Mouse (Mus musculus) frontal cortex, postnatal 10 days (tissue): ENCODE measurements at regions not wholly inside any gene's neighbourhood (a gene's known extent, or its start where the extent isn't known, plus 50 kb on each side); places are given as distances from the start of the nearest gene placed in this dataset.

Source experiments
- DNase-seq, 2 experiments: peaks; one replicate each; pipeline ENCODE4 v3.0.0; 2022; ENCODE audit warnings: low spot score in 2 of 2, mixed read lengths in 1 of 2

DNA sequence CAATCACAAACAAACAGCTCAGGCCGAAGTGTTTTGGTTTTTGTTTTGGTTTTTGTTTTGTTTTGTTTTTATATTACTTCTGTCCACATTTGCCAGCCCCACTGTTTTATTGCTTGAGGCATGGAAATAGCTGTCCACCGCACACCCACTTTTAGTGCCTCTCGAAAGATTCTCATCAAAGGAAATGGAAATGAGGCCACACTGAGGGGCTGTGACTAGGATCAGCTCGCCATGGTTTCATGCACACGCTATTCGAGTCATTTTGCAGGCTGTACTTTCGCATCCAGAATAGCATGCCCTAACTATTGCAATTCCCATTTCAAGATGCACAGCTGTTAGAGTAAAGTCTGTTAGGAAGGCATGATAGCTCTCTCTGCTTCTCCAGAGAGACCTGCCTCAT lies 1543.4 kb upstream of the Tenm3 start:
- no peak for DNase-seq

DNA sequence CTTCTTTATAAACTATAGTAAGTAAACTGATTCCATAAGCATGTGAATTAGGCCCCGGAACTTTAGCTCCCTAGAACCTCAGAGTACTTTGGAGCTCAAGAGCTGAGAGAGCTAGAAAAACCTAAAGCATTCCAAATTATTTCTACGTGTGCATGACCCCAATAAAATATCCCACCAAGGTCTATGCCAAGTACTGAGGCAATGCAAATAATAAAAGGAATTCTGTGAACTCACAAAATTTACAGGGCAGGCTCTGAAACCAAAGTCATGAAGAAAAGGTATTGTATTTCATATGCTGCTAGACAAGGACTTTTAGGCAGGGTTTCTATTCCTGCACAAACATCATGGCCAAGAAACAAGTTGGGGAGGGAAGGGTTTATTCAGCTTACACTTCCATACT lies 1539.9 kb upstream of the Tenm3 start:
- no peak for DNase-seq

DNA sequence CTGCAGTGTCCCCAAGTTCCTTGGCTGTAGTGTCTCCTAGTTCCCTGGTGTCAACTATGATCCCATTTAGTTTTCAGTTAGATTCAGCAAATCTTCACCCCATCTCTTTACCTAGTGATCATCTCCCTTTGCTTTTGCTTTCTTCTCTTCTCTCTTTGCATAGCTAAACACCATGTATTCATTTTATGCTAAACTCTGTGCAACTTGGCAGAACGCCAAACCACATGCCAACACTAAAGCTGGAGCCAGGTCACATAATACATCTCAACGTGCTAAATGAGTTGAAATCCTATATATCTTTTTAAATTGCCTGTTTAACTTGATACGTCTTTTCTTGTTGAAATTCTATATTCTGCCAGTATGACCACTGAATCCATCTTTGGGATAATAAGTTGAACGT lies 1536.0 kb upstream of the Tenm3 start:
- no peak for DNase-seq

GRCm38 (mm10) chr8:50373790-50374189 lies 1530.0 kb upstream of the Tenm3 start:
- DNase-seq, result no peak

- DNase-seq, result no peak
Measured at GRCm38 (mm10) chr8:50326485-50326884, 1482.7 kb upstream of the Tenm3 start.

DNA sequence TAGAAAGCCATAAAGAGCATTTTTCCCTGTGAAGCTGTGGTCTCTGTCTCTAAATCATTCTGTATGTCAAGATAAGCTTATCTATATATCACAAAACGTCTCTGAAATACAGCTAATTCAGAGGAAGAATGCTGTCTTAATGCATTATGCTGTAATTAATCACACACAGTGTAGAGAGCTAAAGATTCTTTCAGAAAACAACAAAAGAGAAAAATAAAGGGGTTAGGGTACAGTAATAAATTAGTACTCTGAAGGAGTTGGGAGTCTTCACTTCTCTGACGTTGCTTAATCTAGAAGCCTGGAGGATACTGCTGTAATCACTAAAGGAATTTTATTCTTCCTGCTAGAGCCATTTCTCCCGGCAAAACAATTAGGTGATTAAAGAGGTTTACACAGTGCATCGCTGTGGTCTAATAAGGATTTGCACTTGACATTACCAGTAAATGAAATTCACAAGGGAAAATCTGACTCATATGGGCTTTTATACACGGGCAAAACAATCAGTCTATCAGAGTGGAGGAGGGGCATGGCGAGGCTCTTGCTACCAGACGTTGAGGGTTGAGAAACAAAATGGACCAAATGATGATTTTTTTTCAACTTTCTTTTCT lies 1477.7 kb upstream of the Tenm3 start:
- no peak for DNase-seq

- no peak for DNase-seq
Measured at GRCm38 (mm10) chr8:50316641-50317040, 1472.9 kb upstream of the Tenm3 start.

GRCm38 (mm10) chr8:50310308-50310707 lies 1466.6 kb upstream of the Tenm3 start:
- no peak for DNase-seq

- no peak for DNase-seq
Measured at GRCm38 (mm10) chr8:50300316-50300715, 1456.6 kb upstream of the Tenm3 start.

- peak; percentile 23 to 39 for DNase-seq
Measured at GRCm38 (mm10) chr8:50293501-50293900, 1449.8 kb upstream of the Tenm3 start.

- peak in 1 of 2 experiments; percentile 44 for DNase-seq
Measured at GRCm38 (mm10) chr8:50292158-50292557, 1448.4 kb upstream of the Tenm3 start.

- no peak for DNase-seq
Measured at GRCm38 (mm10) chr8:50276346-50276745, 1432.6 kb upstream of the Tenm3 start.

DNA sequence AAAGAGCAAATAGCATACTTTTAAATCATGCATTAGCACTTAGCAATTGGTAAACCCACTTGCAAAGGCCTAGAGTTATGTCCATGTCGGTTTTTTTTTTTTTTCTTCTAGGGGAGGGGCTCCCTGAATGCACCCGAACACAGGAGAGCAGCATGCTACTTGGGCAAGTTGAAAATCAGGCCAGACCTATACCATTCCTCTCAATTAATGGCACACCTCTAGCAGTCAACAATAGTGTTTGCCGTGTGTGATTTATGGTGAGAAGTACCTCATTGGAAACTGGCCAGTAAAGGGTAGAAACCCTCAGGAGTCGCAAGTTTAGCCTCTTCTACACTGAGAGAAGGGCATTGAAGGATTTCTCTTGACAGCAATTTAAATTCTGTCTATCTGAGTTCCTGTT lies 1421.0 kb upstream of the Tenm3 start:
- no peak for DNase-seq
